Mouse (Mus musculus): ENCODE data around the gene Tifab. TPM values are rescaled to one million over a fixed set of nuclear protein-coding genes. Genes with fewer than 3 reads are reported as not detected.

Tifab gene
- total RNA-seq, 1 experiment = 0.13 TPM

DNA sequence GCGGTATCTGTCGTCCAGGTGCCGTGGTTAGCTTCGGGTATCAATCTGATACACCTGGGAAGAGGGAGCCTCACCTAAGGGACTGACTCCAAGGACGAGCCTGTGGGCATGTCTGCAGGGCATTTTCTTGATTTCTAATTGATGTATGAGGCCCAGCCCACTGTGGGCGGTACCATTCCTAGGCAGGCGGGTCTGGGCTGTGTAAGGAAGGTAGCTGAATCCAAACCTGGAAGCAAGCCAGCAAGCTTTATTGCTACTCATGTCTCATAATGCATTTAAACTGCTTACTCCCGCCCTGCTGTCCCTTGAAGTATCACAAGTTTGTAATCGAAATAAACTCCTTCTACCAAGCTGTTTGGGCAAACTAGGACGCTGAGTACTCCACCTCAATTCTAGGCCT, 53.1 kb downstream of the Tifab start:
- Histone ChIP-seq H3K9ac (ENCODE audit: insufficient read depth, low read depth, low read length, poor library complexity, severe bottlenecking) (no peak overlapping the region), H3K4me3 (ENCODE audit: insufficient read depth in 1 of 2, low read depth in 1 of 2, low read length in 2 of 2, poor library complexity in 1 of 2, severe bottlenecking in 1 of 2) (no peak overlapping the region), H3K9me3 (ENCODE audit: control insufficient read depth, insufficient read depth, low read depth, low read length) (no peaks in the 10 kb centered on the region), H3K27ac (ENCODE audit: insufficient read depth, low read depth, low read length, poor library complexity, severe bottlenecking) (no peak overlapping the region), H3K4me1 (ENCODE audit: control insufficient read depth in 2 of 2, insufficient read depth in 2 of 2, low read length in 2 of 2, poor library complexity in 1 of 2) (peaks cover 0 to 10% of the 10 kb centered on the region in 2 experiments; a peak in 1 of 4 replicates), H3K36me3 (ENCODE audit: control insufficient read depth, insufficient read depth, low read length, poor library complexity, severe bottlenecking) (peaks cover 41% of the 10 kb centered on the region; the same call in 1 of the 2 replicates)
- in situ Hi-C loops (cut with MboI; ENCODE audit: low sequenced_read_pairs in 2 of 2, unreplicated experiment in 2 of 2) = no loop called here
- no peak for TF ChIP-seq ZC3H11A (IDR thresholded peaks at IDR 0.05; ENCODE audit: borderline replicate concordance, low read depth, low read length)
- TF ChIP-seq MAFK (IDR thresholded peaks at IDR 0.05; ENCODE audit: insufficient read depth, low read depth, low read length) = no peak
- no peak for TF ChIP-seq HCFC1 (IDR thresholded peaks at IDR 0.05; ENCODE audit: borderline replicate concordance, insufficient read depth, low read length)
- no peak for TF ChIP-seq CHD2 (IDR thresholded peaks at IDR 0.05; ENCODE audit: low read depth, low read length)
- no peak for TF ChIP-seq ZNF384 (IDR thresholded peaks at IDR 0.05; ENCODE audit: low read depth, low read length)
- no peak for DNase-seq (ENCODE audit: low read depth, low spot score)

Other genes with a start within 250 kb of the Tifab start
- 67.3 and 92.1 TPM in 2 replicates for gene H2afy, start 42.5 kb downstream of the Tifab start, total RNA-seq (2012; rRNA removed)
- 0.45 and 0.48 TPM in 2 replicates for gene Neurog1, start 73.3 kb upstream of the Tifab start, total RNA-seq (2012; rRNA removed)
- gene Cxcl14, start 117.7 kb upstream of the Tifab start, total RNA-seq (2012; rRNA removed) = 2.6 and 2.8 TPM in 2 replicates
- not detected in 2 replicates for gene Gm3045, start 247.7 kb upstream of the Tifab start, total RNA-seq (2012; rRNA removed)

Measured in ES-E14 (cell line).